Mouse (Mus musculus): ENCODE data around the gene Fam3c.

DNA sequence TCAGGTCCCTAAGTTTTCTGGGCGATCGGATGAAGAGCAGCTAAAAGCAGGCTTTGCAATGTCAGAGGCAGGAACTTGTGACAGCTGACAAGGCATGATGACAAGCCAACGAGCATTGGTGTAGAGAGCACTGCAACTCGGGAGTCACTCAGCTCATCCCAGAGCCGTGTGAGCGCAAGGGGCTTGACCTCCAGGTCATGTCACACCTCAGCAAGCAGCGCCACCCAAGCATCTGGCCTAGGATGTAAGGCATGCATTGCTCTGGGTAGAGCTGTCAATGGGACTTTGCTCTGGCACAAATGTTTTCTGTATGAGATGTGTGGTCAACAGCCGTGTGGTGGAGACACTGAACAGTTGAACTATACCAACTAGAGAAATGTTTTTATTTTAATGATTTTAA is 28.1 kb downstream of the Fam3c start:
- no peak for TF ChIP-seq TCF3 (IDR thresholded peaks at IDR 0.05; ENCODE audit: insufficient read length, low read depth)
- TF ChIP-seq USF1 (IDR thresholded peaks at IDR 0.05; ENCODE audit: low read depth) = no peak
- no peak for TF ChIP-seq POLR2A (IDR thresholded peaks at IDR 0.05; ENCODE audit: insufficient read length, low read depth)
- TF ChIP-seq MYOG (IDR thresholded peaks at IDR 0.05; ENCODE audit: control insufficient read depth in 1 of 3, insufficient read depth in 1 of 3, insufficient read length in 2 of 3, low read depth in 2 of 3) = no peak
- no peak for TF ChIP-seq TCF12 (IDR thresholded peaks at IDR 0.05; ENCODE audit: insufficient read depth, poor library complexity, severe bottlenecking)
- TF ChIP-seq POLR2AphosphoS2 (IDR thresholded peaks at IDR 0.05; ENCODE audit: insufficient read length, low read depth) = no peak
- TF ChIP-seq MAX (IDR thresholded peaks at IDR 0.05; ENCODE audit: low read depth) = no peak
- TF ChIP-seq REST (IDR thresholded peaks at IDR 0.05; ENCODE audit: insufficient read depth, insufficient read length) = no peak
- no peak for TF ChIP-seq CEBPB (IDR thresholded peaks at IDR 0.05; ENCODE audit: insufficient read depth, poor library complexity, severe bottlenecking)
- TF ChIP-seq E2F4 (IDR thresholded peaks at IDR 0.05; ENCODE audit: insufficient read depth) = no peak
